Mouse (Mus musculus) hindbrain, embryonic 10.5 days (tissue): ENCODE results near the gene Terf2. TPM values are rescaled to one million over a fixed set of nuclear protein-coding genes. Genes with fewer than 3 reads are reported as not detected.

Experiments used
- DNase-seq: peaks from one replicate; pipeline ENCODE4 v3.0.0-alpha.2; 2017; ENCODE audit warnings: low spot score
- H3K27ac ChIP-seq: fragments of 300-500 bp; sonication (generic); 2 replicates; pipeline ENCODE4 v1.5.1; 2016; ENCODE audit warnings: mild to moderate bottlenecking, moderate library complexity
- H3K27me3 ChIP-seq: fragments of 300-500 bp; sonication (generic); 2 replicates; pipeline ENCODE4 v1.6.1; 2016; ENCODE audit warnings: mild to moderate bottlenecking; ENCODE audit not compliant: poor library complexity, insufficient read depth, severe bottlenecking
- H3K36me3 ChIP-seq: fragments of 300-500 bp; sonication (generic); 2 replicates; pipeline ENCODE4 v1.6.1; 2016; ENCODE audit warnings: mild to moderate bottlenecking, moderate library complexity
- H3K4me1 ChIP-seq: fragments of 300-500 bp; sonication (generic); replicated peaks from 2 replicates; pipeline ENCODE4 v1.6.1; 2016; ENCODE audit warnings: mild to moderate bottlenecking
- H3K4me3 ChIP-seq: fragments of 300-500 bp; sonication (generic); 2 replicates; pipeline ENCODE4 v1.5.1; 2016; ENCODE audit warnings: mild to moderate bottlenecking, moderate library complexity
- H3K9me3 ChIP-seq: fragments of 300-500 bp; sonication (generic); 2 replicates; pipeline ENCODE4 v1.6.1; 2016; ENCODE audit warnings: mild to moderate bottlenecking, moderate library complexity
- WGBS: fragments of 180-500 bp; shearing (Covaris S2); methylation state at CpG from one replicate; pipeline ENCODE4 v1.1.7; 2016; 5-methylcytosine and 5-hydroxymethylcytosine counted together
- polyA plus RNA-seq: library from polyadenylated mRNA; unstranded; fragments of >200 nt; fragmentation: Nextera tagmentation; extraction: Ambion mirVana; gene quantifications from 2 replicates; pipeline ENCODE4 v1.2.1, GENCODE M21; 2016

The Terf2 gene
- polyA plus RNA-seq: 17.6 and 18.5 TPM in 2 replicates

DNA sequence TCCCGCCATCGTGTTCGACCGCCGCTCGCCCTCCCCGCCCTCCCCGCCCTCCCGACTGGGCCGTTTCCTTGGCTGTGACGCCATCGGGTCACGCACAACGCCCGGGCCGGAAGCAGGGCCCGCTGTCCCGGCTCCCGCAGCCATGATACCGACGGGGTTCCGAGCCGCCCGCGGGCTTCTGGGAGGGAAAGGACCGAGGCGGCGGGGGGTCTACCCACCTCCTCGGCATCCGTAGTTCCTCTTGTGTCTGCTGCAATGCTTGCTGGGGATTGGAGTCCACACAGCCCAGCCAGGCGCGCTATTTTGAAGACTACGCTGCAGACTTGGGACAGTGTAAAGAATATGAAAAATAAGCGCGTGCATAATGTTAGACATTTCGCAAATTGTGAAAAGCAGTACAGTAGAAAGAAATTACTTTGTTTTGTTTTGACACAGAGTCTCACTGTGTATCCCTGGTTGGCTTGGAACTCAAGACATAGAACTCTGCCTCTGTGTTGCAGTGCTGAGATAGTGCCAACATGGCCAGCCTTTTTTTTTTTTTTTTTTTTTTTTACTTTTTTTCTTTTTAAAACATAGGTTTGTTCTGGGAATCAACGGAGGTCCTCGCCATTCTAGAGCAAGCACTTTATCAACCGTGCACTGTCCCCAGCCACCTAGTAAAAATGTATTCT, at the start of gene Terf2:
Terf2 (minus strand) TSS at position 182 of the 671 bp plus-strand sequence.
- Histone ChIP-seq H3K36me3 (peaks cover 31% of the 10 kb centered on the region), H3K4me3 (peak within 1 kb of the TSS; percentile 86), H3K27ac (peak within 1 kb of the TSS; percentile 97), H3K27me3 (no peaks in the 10 kb centered on the region), H3K9me3 (no peaks in the 10 kb centered on the region), H3K4me1 (peaks cover 22% of the 10 kb centered on the region)
- WGBS: 4% methylated on average over 39 of the region's 39 CpGs
- DNase-seq: peak; percentile 96

- no peaks in the 10 kb centered on the region for H3K36me3 ChIP-seq
- no peaks in the 10 kb centered on the region for H3K9me3 ChIP-seq
- H3K4me1 ChIP-seq: peaks cover 13% of the 10 kb centered on the region
- no peak overlapping the region for H3K4me3 ChIP-seq
- DNase-seq: no peak
- no peaks in the 10 kb centered on the region for H3K27me3 ChIP-seq
- H3K27ac ChIP-seq: no peak overlapping the region
- 51% methylated on average over 4 of the region's 4 CpGs for WGBS
Observed at GRCm38 (mm10) chr8:107143501-107143900, 47.2 kb upstream of the Terf2 start.

- Histone ChIP-seq H3K27ac (no peak overlapping the region), H3K9me3 (no peaks in the 10 kb centered on the region), H3K4me1 (peaks cover 13% of the 10 kb centered on the region), H3K36me3 (no peaks in the 10 kb centered on the region), H3K4me3 (no peak overlapping the region), H3K27me3 (no peaks in the 10 kb centered on the region)
- WGBS: 92% methylated on average over 4 of the region's 4 CpGs
- DNase-seq: no peak
Observed at GRCm38 (mm10) chr8:107142539-107142938, 46.2 kb upstream of the Terf2 start.

DNA sequence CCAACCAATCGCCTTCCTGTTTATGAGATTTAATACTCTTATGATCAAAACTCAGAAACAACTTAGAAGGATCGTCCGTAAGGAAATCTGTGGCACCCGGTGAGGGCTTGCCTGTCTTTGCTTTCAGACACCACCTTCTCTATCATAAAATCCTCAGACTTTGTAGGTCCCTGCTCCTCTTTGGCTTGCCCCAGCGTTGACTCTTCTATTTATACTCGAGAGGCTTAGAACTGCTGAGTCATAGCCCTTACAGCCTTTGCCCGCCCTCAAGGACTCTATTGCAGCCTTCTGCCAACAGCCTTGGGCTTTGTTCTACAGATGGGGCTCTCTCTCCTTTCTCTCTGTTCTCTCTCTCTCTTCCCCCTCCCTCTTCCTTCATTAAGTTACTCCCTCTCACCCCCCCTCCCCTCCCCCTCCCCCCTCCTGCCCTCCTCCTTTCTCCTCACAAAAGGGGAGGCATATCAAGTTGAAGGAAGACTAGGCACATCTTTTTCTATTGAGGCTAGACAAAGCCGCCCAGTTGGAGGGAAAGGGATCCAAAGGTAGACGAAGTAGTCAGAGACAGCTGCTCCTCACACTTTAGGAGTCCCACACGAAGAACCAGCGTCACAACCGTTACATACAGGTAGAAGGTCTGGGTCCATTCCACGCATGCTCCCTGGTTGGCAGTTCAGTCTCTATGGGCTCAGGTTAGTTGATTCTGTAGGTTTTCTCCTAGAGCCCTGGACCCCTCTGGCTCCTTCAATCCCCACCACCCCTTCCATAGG, 43.5 kb upstream of the Terf2 start:
- H3K27me3 ChIP-seq: no peaks in the 10 kb centered on the region
- H3K4me1 ChIP-seq: peaks cover 26% of the 10 kb centered on the region
- H3K36me3 ChIP-seq: no peaks in the 10 kb centered on the region
- peak; percentile 41 for DNase-seq
- no peaks in the 10 kb centered on the region for H3K9me3 ChIP-seq
- peak overlapping the region; percentile 62 for H3K27ac ChIP-seq
- WGBS: 46% methylated on average over 13 of the region's 13 CpGs
- H3K4me3 ChIP-seq: no peak overlapping the region

DNA sequence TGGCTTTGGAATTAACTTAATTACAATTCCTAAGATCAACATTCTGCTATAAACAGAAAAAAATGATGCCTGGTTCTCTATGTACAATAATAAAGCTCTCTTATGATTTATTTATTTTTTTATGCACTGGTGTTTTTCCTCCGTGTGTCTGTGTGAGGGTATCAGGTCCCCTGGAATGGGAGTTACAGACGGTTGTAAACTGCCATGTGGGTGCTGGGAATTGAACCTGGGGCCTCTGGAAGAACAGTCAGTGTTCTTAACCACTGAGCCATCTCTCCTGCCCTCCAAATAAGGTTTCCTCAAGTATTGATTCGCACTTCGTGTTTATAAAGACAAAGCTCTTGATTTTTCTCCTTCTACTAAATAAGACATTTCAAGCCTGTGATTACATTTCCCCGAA, 42.0 kb upstream of the Terf2 start:
- H3K27ac ChIP-seq: no peak overlapping the region
- H3K4me1 ChIP-seq: peaks cover 34% of the 10 kb centered on the region
- no peaks in the 10 kb centered on the region for H3K9me3 ChIP-seq
- no peaks in the 10 kb centered on the region for H3K27me3 ChIP-seq
- no peaks in the 10 kb centered on the region for H3K36me3 ChIP-seq
- WGBS: 90% methylated on average over 5 of the region's 5 CpGs
- H3K4me3 ChIP-seq: no peak overlapping the region
- DNase-seq: no peak

- Histone ChIP-seq H3K9me3 (no peaks in the 10 kb centered on the region), H3K4me3 (no peak overlapping the region), H3K4me1 (peaks cover 34% of the 10 kb centered on the region), H3K36me3 (no peaks in the 10 kb centered on the region), H3K27me3 (no peaks in the 10 kb centered on the region), H3K27ac (no peak overlapping the region)
- DNase-seq: no peak
- WGBS: 87% methylated on average over 6 of the region's 6 CpGs
Observed at GRCm38 (mm10) chr8:107137591-107137990, 41.2 kb upstream of the Terf2 start.

DNA sequence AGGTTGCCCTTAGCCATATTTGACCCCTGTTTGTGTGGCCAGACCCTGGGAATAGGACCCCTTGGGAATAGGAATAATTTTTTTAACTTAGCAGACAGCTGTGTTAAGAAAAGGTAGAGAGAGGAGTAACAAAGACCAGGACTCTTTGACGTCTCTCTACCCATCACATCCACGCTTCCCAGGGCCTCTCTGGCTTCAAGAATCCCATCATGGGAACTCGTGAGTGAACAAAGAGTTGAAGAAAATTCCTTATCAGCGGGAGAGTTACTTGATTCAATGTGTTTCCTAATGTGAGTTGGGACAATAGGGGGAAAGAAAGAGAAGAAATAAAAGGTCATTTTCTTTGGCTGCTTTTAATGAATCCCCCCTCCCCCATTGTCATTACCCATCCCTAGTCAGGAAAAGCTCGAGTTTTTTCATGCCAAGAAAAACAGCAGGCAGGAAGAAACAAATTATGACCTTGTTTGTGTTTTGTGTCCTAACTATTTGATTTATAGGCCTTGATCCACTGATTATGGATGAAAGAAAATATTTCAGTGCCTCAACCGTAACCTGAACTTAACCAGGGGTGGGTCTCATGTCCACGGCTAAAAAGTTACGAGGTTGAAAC, 39.8 kb upstream of the Terf2 start:
- Histone ChIP-seq H3K27ac (peak overlapping the region; percentile 82), H3K36me3 (no peaks in the 10 kb centered on the region), H3K4me3 (no peak overlapping the region), H3K9me3 (no peaks in the 10 kb centered on the region), H3K27me3 (no peaks in the 10 kb centered on the region), H3K4me1 (peaks cover 34% of the 10 kb centered on the region)
- DNase-seq: no peak
- 38% methylated on average over 8 of the region's 8 CpGs for WGBS

DNA sequence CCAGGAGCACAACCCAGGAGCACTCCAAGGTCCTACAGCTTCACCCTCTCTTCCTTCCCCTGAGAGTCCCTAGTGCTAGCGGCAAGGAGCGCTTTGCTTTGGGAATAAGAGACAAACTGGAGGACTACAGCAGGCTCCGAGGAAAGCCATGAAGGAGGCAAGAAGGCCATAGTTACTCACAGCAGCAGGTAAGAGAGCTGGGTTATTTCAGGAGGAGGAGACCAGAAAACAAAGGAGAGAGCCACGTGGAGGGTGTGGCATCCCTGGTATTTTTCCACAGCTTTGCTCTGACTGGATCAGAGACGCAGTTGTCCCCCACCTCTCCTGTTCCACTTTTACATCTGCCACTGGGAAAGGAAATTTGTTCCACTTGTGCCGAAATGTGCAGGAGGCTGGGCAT, 37.5 kb upstream of the Terf2 start:
- H3K4me3 ChIP-seq: no peak overlapping the region
- H3K9me3 ChIP-seq: no peaks in the 10 kb centered on the region
- no peaks in the 10 kb centered on the region for H3K36me3 ChIP-seq
- 64% methylated on average over 6 of the region's 6 CpGs for WGBS
- H3K27me3 ChIP-seq: no peaks in the 10 kb centered on the region
- peak overlapping the region; percentile 62; the same call in 1 of the 2 replicates for H3K27ac ChIP-seq
- DNase-seq: no peak
- peaks cover 31% of the 10 kb centered on the region for H3K4me1 ChIP-seq

GRCm38 (mm10) chr8:107132581-107133491, 36.5 kb upstream of the Terf2 start:
- H3K36me3 ChIP-seq: no peaks in the 10 kb centered on the region
- H3K9me3 ChIP-seq: no peaks in the 10 kb centered on the region
- DNase-seq: no peak
- peaks cover 33% of the 10 kb centered on the region for H3K4me1 ChIP-seq
- H3K4me3 ChIP-seq: no peak overlapping the region
- H3K27ac ChIP-seq: peak overlapping the region; percentile 36
- H3K27me3 ChIP-seq: no peaks in the 10 kb centered on the region
- WGBS: 81% methylated on average over 24 of the region's 24 CpGs

DNA sequence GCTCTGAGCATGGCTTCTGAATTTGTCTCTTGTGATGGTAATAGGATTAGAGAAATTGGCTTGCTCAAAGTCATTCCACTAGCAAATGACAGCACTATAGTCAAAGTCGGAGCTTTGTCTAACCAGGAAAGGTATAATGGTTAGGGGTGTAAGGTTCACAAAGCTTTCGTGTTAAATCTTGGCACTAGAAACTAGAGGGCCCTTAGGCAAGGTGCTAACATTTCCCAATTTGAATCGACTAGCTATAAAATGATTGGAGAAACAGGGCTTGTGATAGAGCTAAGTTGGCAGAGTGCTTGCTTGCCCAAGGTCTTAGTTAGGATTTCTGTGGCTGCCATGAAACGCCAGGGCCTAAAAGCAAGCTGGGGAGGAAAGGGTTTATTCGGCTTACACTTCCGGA, 33.7 kb upstream of the Terf2 start:
- 90% methylated on average over 6 of the region's 6 CpGs for WGBS
- no peaks in the 10 kb centered on the region for H3K27me3 ChIP-seq
- no peak for DNase-seq
- H3K4me3 ChIP-seq: no peak overlapping the region
- H3K36me3 ChIP-seq: no peaks in the 10 kb centered on the region
- H3K4me1 ChIP-seq: peaks cover 20% of the 10 kb centered on the region
- H3K27ac ChIP-seq: no peak overlapping the region
- no peaks in the 10 kb centered on the region for H3K9me3 ChIP-seq

DNA sequence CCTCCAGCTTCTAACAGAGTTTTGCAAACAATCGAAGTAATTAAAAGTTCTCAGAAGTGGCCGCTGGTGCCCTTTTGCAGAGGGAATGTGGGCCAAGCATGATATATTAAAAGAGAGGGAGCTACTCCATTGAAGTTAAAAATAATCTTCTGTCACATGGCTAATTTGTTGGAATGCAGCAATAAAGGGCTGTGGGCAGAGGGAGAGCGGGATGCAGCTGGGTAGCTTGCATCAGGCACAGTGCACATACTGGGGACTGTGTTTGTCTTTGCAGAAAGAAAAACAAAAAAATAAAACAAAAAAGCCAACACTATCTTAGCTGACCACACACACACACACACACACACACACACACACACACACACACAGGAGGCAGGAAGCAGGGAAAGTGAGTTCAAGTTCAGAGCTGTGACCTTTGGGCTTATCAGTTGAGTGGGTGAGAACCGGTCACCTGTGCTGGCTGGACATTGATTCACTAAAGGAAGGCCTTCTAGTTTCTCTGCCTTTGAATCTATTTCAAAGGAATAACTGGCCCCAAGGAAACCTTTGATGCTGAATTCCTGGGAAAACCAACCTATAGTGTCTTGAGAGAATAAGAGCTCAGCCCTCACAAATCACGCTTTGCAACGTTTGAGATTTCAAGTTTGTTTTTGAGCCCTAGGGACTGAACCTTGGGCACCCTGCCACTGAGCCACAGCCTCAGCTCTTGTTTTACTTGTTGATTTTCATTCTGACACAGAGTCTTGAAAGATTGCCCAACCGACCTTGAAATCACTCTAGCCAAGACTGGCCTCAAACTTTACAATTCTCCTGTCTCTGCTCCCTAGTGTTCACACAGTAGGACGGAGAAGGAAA, 33.1 kb upstream of the Terf2 start:
- Histone ChIP-seq H3K27ac (no peak overlapping the region), H3K4me1 (peaks cover 18% of the 10 kb centered on the region), H3K4me3 (no peak overlapping the region), H3K9me3 (no peaks in the 10 kb centered on the region), H3K36me3 (no peaks in the 10 kb centered on the region), H3K27me3 (no peaks in the 10 kb centered on the region)
- no peak for DNase-seq
- WGBS: 70% methylated on average over 8 of the region's 8 CpGs

- WGBS: 74% methylated on average over 8 of the region's 8 CpGs
- no peak for DNase-seq
Observed at GRCm38 (mm10) chr8:107124343-107124742, 28.0 kb upstream of the Terf2 start.

More at GRCm38 (mm10) chr8:107124343-107124742, 28.0 kb upstream of the Terf2 start:
- Histone ChIP-seq H3K4me1 (peaks cover 28% of the 10 kb centered on the region), H3K9me3 (no peaks in the 10 kb centered on the region), H3K4me3 (no peak overlapping the region), H3K27ac (peak overlapping the region; percentile 50; the same call in 1 of the 2 replicates), H3K27me3 (no peaks in the 10 kb centered on the region), H3K36me3 (no peaks in the 10 kb centered on the region)
